Mouse (Mus musculus): ENCODE data around the gene Myrfl.
A peak's percentile ranks its signal among the peaks of the same experiment; 100 is the strongest.

The Myrfl gene

GRCm38 (mm10) chr10:116827306-116827705, 69.4 kb downstream of the Myrfl start:
- DNase-seq (ENCODE audit: low spot score in 2 of 2) = no peak

GRCm38 (mm10) chr10:116815311-116816060, 81.2 kb downstream of the Myrfl start:
- DNase-seq (ENCODE audit: low spot score in 2 of 2) = no peak

DNA sequence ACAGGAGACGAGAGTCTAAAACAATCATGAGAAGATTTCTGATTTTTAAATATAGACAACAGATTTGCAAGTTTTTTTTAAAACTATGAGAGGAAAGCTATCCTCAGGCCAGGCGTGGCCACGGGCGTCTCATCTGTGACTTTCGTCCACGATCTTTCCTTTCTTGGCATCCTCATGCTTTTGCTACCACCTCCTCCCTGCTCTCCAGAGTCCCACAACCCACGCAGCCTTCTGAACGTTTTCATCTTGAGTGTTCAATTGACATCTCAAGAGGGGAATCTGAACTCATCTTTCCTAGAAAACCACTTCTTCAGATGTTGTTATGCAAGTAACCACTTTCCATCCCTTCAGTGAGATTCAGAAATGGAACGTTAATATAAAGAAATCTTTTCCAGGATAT, 83.6 kb downstream of the Myrfl start:
- DNase-seq (ENCODE audit: low spot score in 2 of 2) = no peak

- DNase-seq (ENCODE audit: low spot score in 2 of 2) = no peak
Measured at GRCm38 (mm10) chr10:116810738-116811137, 86.0 kb downstream of the Myrfl start.

- no peak for DNase-seq (ENCODE audit: low spot score in 2 of 2)
Measured at GRCm38 (mm10) chr10:116809383-116809782, 87.3 kb downstream of the Myrfl start.

GRCm38 (mm10) chr10:116808556-116809353, 88.0 kb downstream of the Myrfl start:
- no peak for DNase-seq (ENCODE audit: low spot score in 2 of 2)

DNA sequence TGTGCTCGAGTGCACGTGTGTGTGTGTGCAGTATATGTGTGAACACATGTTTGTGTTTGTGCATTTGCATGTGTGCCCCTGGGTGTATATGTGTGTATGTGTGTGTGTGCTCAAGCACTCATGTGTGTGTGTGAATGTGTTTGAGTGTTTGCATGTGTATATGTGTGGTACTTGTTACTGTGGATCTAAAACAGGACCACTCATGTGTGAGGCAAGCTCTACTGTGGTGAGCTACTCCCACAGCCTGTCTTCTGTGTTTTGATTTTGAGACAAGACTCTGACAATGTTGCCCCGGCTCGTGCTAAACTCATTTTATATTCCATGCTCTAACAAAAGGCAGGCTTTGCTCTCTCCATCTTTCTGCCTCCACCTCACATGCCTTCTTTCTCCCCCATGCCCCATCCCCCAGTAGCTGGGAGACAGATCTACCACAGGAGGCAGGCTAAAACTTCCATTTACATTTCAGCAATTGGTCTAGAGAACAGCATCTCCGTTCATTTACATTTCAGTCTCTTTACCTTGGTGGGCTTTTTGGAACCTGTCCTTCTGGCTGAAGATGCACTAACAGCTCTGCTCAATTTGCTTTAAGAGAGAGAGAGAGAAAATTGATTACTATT, 94.4 kb downstream of the Myrfl start:
- DNase-seq (ENCODE audit: low spot score in 2 of 2) = no peak

- DNase-seq (ENCODE audit: low spot score in 2 of 2) = no peak
Measured at GRCm38 (mm10) chr10:116801281-116801680, 95.4 kb downstream of the Myrfl start.

- no peak for DNase-seq (ENCODE audit: low spot score in 2 of 2)
Measured at GRCm38 (mm10) chr10:116796066-116796465, 100.7 kb downstream of the Myrfl start.

- DNase-seq (ENCODE audit: low spot score in 2 of 2) = no peak
Measured at GRCm38 (mm10) chr10:116789096-116789495, 107.6 kb downstream of the Myrfl start.

DNA sequence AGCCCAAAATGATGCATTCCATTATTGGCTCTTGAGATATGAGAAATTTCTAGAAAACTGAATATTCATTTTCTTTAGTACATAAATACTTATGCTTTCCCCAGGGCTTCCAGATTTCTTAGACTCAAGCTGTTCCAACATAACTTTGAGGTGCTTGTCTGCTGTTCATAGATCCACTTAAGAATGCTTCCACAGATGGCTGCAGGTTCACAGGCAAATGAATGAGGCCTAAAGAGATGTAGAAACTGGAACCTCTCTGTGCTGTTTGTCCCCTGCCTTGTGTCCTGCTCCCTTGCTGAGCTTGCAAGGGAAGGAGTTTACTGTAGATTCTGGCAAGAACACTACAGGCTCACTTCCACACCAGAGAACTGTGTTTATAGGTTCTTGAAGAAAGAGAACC, 108.3 kb downstream of the Myrfl start:
- DNase-seq (ENCODE audit: low spot score in 2 of 2) = no peak

DNA sequence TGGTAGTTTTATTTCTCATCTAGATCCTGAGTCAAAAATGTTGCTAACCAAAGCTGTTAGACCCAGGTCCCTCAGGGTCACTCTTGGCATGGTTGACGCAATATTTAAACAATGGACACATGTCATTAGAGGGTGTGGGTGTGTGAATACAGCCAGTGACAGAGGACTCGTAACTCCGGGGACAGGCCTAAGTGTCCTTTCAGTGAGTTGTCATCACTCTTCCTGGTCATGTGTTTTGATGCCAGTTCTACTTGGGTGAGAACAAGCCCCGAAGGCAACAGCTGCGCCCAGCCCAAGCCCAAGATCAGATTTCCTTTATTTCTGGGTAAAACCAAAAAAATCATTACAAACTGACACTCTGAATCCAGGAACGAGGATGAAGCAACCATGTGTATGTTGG, 112.6 kb downstream of the Myrfl start:
- no peak for DNase-seq (ENCODE audit: low spot score in 2 of 2)

DNA sequence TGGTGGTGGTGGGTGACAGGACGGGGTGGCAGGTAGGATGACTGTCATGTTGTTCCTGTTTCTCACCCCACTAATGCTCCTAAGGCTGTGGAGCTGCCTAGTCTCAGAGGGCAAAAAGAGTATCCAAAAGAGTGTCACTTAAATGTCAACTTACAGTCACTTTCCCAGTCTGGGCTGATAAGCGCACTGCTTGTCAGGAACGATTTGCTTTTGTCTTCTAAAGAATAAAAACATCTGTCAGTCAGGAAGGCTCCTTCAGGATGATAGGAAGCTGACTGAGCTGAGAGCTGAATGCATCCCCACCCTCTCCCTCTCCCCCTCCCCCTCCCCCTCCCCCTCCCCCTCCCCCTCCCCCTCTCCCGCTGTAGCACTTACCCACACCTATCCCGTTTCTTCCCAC, 113.7 kb downstream of the Myrfl start:
- no peak for DNase-seq (ENCODE audit: low spot score in 2 of 2)

GRCm38 (mm10) chr10:116777947-116778346, 118.8 kb downstream of the Myrfl start:
- no peak for DNase-seq (ENCODE audit: low spot score in 2 of 2)

DNA sequence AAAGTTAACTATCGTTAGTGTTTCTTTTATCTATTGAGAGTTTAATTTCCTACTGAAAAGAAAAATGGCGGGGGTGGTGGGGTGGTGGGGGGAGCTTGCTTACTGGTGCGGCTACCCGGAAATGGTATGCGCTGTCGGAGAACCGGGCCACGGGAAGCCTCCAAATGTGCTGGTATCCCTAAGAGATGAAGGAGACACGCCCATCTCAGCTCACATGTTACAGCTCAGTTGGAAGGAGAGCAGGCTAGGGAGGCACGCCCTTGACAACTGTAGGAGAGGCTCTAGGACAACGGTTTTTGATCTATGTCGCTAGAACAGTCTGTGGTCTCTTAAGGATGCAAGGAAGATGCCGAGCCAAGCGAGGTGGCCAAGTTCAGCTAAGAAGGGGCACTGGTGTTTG, 119.9 kb downstream of the Myrfl start:
- no peak for DNase-seq (ENCODE audit: low spot score in 2 of 2)

GRCm38 (mm10) chr10:116773846-116774750, 122.6 kb downstream of the Myrfl start:
- peak in 1 of 2 experiments; percentile 44 for DNase-seq (ENCODE audit: low spot score in 2 of 2)

DNA sequence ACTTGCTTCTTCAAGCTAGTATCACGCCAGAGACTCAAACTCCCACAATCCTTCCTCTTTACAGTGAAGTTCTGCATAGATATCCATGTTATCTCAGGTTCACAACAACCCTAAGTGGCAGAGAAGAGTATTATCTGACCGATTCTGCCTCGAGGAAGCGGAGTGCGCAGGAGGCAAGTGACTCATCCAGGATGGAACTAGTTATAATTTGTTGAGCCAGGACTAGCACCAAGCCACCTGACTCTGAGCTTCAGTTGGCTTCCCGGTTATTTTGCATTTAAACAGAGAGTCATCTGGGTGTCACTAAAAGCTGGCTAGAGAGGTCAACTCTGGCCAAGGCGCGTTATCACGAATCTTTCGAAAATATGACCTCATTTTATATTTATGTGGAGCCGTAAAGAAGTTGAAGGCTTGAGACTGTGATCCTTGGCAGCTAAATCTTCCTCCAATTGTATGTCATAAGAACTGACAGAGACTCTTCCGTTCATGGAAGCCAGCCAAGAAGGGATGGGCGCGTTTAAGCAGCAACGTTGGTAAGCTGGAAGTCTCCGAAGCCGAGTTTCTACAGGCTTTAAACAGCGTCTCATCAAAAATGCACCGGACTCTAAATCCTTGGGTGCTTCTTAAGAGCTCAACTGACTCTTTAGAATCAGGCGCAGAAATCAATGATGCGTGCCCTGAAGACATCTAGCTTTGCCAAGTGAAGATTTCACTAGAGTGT, 125.3 kb downstream of the Myrfl start:
- DNase-seq (ENCODE audit: low spot score in 2 of 2) = peak in 1 of 2 experiments; percentile 31

GRCm38 (mm10) chr10:116768642-116769041, 128.1 kb downstream of the Myrfl start:
- DNase-seq (ENCODE audit: low spot score in 2 of 2) = peak in 1 of 2 experiments; percentile 30

GRCm38 (mm10) chr10:116766525-116766924, 130.2 kb downstream of the Myrfl start:
- DNase-seq (ENCODE audit: low spot score in 2 of 2) = no peak

DNA sequence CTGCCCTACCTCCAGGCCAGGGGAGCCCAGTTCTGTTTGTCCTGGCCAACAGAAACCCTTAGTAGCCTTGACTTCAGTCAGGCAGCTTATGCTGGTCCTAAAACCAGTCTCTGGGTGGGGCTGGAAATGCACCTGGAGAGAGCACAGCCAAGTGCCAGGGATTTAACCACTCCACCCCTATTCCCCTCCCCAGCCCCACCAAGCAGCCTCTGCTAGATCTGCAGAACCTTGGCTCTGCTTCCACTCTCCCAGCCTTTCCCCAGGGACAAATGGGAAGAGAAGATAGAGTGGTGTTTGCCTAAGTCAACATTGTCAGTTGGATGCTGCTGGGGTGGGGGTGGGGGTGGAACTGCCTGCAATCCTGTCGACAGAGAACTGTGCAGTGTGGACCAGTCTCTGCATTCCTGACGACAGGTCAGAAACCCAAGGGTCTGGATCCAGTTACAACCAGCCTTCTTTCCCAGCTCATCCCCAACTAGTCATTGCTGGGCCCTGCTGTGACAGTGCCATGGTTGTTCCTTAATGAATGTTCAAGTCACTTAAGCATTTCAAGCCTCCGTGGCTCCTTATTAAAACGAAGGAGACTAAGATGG, 135.1 kb downstream of the Myrfl start:
- DNase-seq (ENCODE audit: low spot score in 2 of 2) = no peak

Measured in cerebellum, postnatal 4 days (tissue).